Mouse (Mus musculus) ES-E14 (cell line): ENCODE results near the gene Orm3.
A peak's percentile ranks its signal among the peaks of the same experiment; 100 is the strongest.

Experiments used
- CHD2 ChIP-seq: IDR thresholded peaks from 2 replicates; pipeline ENCODE4 v1.6.1; 2014; ENCODE audit warnings: mild to moderate bottlenecking, low read depth, low read length, inconsistent platforms
- MAFK ChIP-seq: IDR thresholded peaks from 2 replicates; pipeline ENCODE4 v1.6.1; 2014; ENCODE audit warnings: mild to moderate bottlenecking, low read depth, low read length, inconsistent platforms; ENCODE audit not compliant: insufficient read depth
- ZC3H11A ChIP-seq: IDR thresholded peaks from 2 replicates; pipeline ENCODE4 v1.6.1; 2012; ENCODE audit warnings: low read depth, mild to moderate bottlenecking, inconsistent platforms, low read length, borderline replicate concordance
- ZNF384 ChIP-seq: IDR thresholded peaks from 2 replicates; pipeline ENCODE4 v1.6.1; 2012; ENCODE audit warnings: low read depth, low read length, inconsistent platforms

DNA sequence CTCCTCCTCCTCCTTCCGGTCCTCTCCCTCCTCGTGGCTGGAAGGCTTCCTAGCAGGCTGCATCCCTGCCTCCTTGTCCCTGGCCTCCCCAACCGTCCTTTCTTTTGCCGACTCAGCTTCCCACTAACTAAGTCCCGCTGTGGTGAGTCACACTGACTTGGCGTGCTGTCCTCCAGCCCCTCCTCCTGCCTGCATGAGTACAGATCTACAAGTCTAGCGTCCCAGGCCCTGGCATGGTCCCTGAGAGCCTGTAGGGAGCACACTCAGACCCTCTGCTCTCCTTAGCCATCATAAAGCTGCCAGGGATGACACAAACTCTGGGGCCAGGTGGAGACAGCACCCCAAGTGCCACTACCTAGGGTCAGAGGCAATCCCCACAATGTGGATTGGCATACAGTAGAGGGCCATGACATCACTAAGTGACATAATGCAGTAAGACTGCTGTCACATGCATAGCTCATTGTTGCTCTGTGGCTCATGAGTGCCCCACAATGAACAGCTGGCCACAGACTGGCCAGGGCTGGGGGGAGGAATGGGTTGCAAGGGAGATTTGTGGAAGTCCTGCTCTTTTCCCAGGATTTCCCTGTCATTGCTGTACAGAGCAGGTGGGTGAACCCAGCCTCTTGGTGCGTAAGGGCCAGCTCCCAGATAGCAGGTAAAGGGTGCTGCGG, 39.8 kb upstream of the Orm3 start:
- TF ChIP-seq ZNF384 (no peak), MAFK (0 out of 2 replicates have a peak, but pooled peaks have one; percentile 32), CHD2 (no peak), ZC3H11A (no peak)
